Mouse (Mus musculus): Measurements from ENCODE around the gene Mocs2. TPM values are rescaled to one million over a fixed set of nuclear protein-coding genes. Genes with fewer than 3 reads are reported as not detected.

Mocs2 gene
- polyA plus RNA-seq (2015; fragmentation: Nextera tagmentation; extraction: Ambion mirVana) = 62.5 and 62.7 TPM in 2 replicates

- Histone ChIP-seq H3K4me1 (replicated peaks) (peaks cover 8% of the 10 kb centered on the region), H3K9me3 (replicated peaks) (no peaks in the 10 kb centered on the region), H3K4me2 (peak within 1 kb of the TSS; percentile 87), H3K4me3 (peak within 1 kb of the TSS; percentile 70), H3K27me3 (no peaks in the 10 kb centered on the region), H3K36me3 (peaks cover 3% of the 10 kb centered on the region; the same call in 1 of the 2 replicates), H3K27ac (no peak within 1 kb of the TSS), H3K9ac (peak within 1 kb of the TSS; percentile 66)
- under 1% methylated on average over 39 of the region's 39 CpGs for WGBS
- ATAC-seq (replicated peaks; ENCODE audit: insufficient number of reproducible peaks, insufficient read depth, low FRiP score, low read depth) = peak; percentile 96
Observed at GRCm38 (mm10) chr13:114817751-114818360, at the start of gene Mocs2. Gene Mocs2, plus strand, starts transcription at chr13:114818236.

DNA sequence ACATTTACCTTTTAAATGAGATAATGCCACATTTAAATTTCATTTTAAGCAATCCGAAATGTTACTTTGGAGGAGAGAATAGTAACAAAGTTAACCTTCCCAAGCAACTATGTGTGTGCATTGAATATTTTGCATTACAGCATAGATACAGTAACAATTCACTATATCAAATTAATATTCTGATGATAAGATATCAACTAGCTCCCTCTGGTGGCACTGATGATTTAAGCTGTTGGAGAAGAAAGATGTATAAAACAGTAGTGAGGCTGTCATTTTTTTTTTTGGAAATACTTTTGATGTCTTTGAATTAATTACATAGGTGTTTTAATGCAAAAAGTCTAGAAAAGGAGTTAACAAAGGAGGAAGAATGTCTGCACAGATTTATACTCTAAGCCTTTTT is 26.5 kb upstream of the Mocs2 start:
- Histone ChIP-seq H3K4me1 (replicated peaks) (no peaks in the 10 kb centered on the region), H3K9me3 (replicated peaks) (no peaks in the 10 kb centered on the region), H3K4me3 (no peak overlapping the region), H3K27me3 (no peaks in the 10 kb centered on the region), H3K27ac (no peak overlapping the region), H3K4me2 (no peak overlapping the region), H3K9ac (no peak overlapping the region), H3K36me3 (no peaks in the 10 kb centered on the region)
- ATAC-seq (replicated peaks; ENCODE audit: insufficient number of reproducible peaks, insufficient read depth, low FRiP score, low read depth) = no peak
- 85% methylated on average over 1 of the region's 1 CpGs for WGBS

DNA sequence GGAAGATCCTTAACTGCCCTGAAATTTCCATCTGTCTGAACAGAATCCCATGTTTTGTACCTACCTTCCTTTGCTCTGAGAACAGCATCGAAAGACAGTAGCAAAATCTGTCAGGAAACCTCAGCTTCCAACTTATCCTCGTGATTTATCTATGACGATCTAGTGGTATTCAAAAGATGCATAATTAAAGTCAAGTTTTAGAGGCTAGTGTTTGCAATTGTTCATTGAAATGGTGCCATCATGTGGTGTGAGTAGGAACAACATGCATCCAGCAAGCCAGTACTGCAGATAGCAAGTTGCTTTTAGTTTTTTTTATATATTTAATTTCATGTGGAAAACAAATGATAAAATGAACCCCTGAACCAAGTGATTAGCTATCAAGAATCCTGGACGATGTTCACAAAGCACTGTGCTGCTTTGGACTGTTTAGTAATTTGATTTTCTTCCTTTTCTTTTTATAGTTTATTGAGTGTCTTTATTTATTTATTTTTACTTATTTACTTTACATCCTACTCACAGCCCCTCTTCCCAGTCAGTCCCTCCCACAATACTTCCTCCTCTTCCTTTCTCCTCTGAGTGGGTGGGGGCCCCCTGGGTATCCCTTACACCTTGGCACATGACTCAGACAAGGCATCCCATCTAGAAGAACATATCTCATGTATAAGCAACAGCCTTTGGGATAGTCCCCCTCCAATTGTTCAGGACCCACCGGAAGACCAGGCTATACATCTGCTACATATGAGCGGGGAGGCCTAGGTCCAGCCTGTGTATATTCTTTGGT is 24.6 kb upstream of the Mocs2 start:
- H3K4me1 ChIP-seq (replicated peaks) = no peaks in the 10 kb centered on the region
- ATAC-seq (replicated peaks; ENCODE audit: insufficient number of reproducible peaks, insufficient read depth, low FRiP score, low read depth) = no peak
- H3K4me2 ChIP-seq = no peak overlapping the region
- no peak overlapping the region for H3K4me3 ChIP-seq
- no peaks in the 10 kb centered on the region for H3K27me3 ChIP-seq
- no peak overlapping the region for H3K9ac ChIP-seq
- no peaks in the 10 kb centered on the region for H3K9me3 ChIP-seq (replicated peaks)
- H3K27ac ChIP-seq = no peak overlapping the region
- WGBS = 40% methylated on average over 6 of the region's 6 CpGs
- no peaks in the 10 kb centered on the region for H3K36me3 ChIP-seq

GRCm38 (mm10) chr13:114801857-114802256 is 16.2 kb upstream of the Mocs2 start:
- no peaks in the 10 kb centered on the region for H3K36me3 ChIP-seq
- no peak overlapping the region for H3K4me3 ChIP-seq
- H3K27ac ChIP-seq = no peak overlapping the region
- no peaks in the 10 kb centered on the region for H3K9me3 ChIP-seq (replicated peaks)
- no peaks in the 10 kb centered on the region for H3K27me3 ChIP-seq
- 69% methylated on average over 3 of the region's 3 CpGs for WGBS
- no peaks in the 10 kb centered on the region for H3K4me1 ChIP-seq (replicated peaks)
- no peak overlapping the region for H3K4me2 ChIP-seq
- no peak overlapping the region for H3K9ac ChIP-seq
- no peak for ATAC-seq (replicated peaks; ENCODE audit: insufficient number of reproducible peaks, insufficient read depth, low FRiP score, low read depth)

DNA sequence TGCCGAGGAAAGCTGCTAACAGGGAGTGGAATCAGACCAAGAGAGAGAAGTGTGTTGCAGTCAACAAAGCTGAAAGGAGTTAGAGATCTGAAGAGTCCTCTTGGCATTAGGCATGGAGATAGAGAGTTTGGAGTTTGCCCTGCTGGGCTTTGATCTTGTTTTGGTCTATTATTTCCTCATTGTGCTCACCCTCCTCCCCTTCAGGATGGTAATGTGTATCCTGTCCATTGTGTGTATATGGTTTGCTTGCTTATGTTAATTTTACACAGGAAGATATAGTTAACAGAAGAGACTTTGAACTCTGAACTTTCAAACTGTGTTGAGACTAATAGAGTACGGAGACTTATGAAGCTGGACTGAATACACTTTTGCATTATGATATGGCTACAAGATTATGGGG is 15.1 kb upstream of the Mocs2 start:
- 71% methylated on average over 2 of the region's 2 CpGs for WGBS
- Histone ChIP-seq H3K36me3 (no peaks in the 10 kb centered on the region), H3K9ac (no peak overlapping the region), H3K27ac (no peak overlapping the region), H3K27me3 (no peaks in the 10 kb centered on the region), H3K4me1 (replicated peaks) (no peaks in the 10 kb centered on the region), H3K4me2 (no peak overlapping the region), H3K9me3 (replicated peaks) (no peaks in the 10 kb centered on the region), H3K4me3 (no peak overlapping the region)
- ATAC-seq (replicated peaks; ENCODE audit: insufficient number of reproducible peaks, insufficient read depth, low FRiP score, low read depth) = no peak

GRCm38 (mm10) chr13:114809624-114810210 is 8.3 kb upstream of the Mocs2 start:
- Histone ChIP-seq H3K27ac (no peak overlapping the region), H3K4me2 (no peak overlapping the region), H3K9ac (no peak overlapping the region), H3K27me3 (no peaks in the 10 kb centered on the region), H3K9me3 (replicated peaks) (no peaks in the 10 kb centered on the region), H3K4me1 (replicated peaks) (no peaks in the 10 kb centered on the region), H3K4me3 (no peak overlapping the region), H3K36me3 (no peaks in the 10 kb centered on the region)
- no peak for ATAC-seq (replicated peaks; ENCODE audit: insufficient number of reproducible peaks, insufficient read depth, low FRiP score, low read depth)
- WGBS = 51% methylated on average over 5 of the region's 5 CpGs

DNA sequence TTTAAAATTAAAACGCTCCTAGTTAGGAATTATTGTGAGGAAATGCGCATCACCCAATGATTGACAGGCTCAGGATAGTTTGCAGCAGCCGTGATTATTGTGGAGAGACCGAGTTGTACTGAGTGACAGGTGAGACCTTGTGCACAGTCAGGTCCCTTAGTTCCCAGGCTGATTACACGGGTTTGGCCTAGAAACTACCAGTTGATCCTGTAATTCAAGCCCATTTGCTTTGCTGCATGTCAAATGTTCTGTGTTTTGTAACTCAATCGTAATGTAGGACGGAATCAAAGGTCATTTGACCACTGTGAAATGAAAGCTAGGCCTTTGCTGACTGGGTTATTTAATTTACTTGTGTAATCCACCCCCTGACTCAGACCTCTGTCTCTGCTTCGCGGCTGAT is 477 bp downstream of the Mocs2 start:
- H3K27me3 ChIP-seq = no peaks in the 10 kb centered on the region
- H3K27ac ChIP-seq = no peak overlapping the region
- peaks cover 8% of the 10 kb centered on the region for H3K4me1 ChIP-seq (replicated peaks)
- H3K36me3 ChIP-seq = peaks cover 3% of the 10 kb centered on the region; the same call in 1 of the 2 replicates
- peak overlapping the region; percentile 87 for H3K4me2 ChIP-seq
- no peaks in the 10 kb centered on the region for H3K9me3 ChIP-seq (replicated peaks)
- peak overlapping the region; percentile 70 for H3K4me3 ChIP-seq
- 0 out of 2 replicates have a peak, but pooled peaks have one; percentile 64 for ATAC-seq (replicated peaks; ENCODE audit: insufficient number of reproducible peaks, insufficient read depth, low FRiP score, low read depth)
- WGBS = 22% methylated on average over 9 of the region's 9 CpGs
- H3K9ac ChIP-seq = peak overlapping the region; percentile 66

DNA sequence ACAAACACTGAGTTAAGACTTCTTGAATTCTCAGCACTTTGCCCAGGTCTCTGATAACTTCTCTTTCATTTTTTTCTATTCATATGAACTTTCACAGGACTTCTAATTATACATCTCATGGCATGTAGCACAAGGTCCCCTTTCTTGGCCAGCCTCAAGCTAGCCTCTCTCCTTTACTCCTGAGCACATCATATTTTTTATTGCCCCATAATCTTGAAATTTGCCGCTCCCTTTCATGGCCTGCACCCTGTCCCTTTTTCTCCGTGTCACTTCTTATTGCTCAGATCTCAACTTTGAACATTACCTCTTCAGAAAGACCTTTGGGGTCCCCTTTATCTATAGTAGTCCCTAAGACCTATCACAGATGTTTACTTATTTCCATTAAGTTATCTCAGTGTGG is 4.8 kb downstream of the Mocs2 start:
- ATAC-seq (replicated peaks; ENCODE audit: insufficient number of reproducible peaks, insufficient read depth, low FRiP score, low read depth) = no peak
- no peak overlapping the region for H3K9ac ChIP-seq
- peaks cover 24% of the 10 kb centered on the region for H3K36me3 ChIP-seq
- H3K4me1 ChIP-seq (replicated peaks) = peaks cover 8% of the 10 kb centered on the region
- no peak overlapping the region for H3K4me3 ChIP-seq
- H3K27me3 ChIP-seq = no peaks in the 10 kb centered on the region
- H3K4me2 ChIP-seq = no peak overlapping the region
- H3K9me3 ChIP-seq (replicated peaks) = no peaks in the 10 kb centered on the region
- WGBS = 91% methylated on average over 2 of the region's 2 CpGs
- no peak overlapping the region for H3K27ac ChIP-seq

DNA sequence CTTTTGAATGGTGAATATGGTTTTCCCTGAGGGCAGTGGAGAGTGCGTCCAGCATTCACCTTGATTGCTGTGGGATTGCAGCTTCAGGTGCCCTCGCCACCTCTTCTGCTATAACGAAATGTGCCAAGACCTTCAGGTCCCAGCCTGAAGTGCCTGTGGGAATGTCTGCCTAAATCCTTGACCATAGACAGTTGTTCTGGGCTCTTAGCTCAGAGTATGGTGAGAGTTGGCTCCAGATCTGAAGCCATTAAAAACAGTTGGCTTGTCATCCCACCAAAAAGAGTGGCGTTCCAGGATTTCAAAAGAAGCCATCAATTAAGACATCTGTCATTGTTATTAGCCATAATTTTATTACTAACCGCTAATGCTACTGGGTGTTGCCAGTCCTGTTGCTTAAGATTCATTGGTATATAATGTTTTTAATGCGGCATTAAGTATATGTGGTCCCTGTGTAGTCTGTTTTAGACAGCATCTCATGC is 7.4 kb downstream of the Mocs2 start:
- 92% methylated on average over 6 of the region's 6 CpGs for WGBS
- no peaks in the 10 kb centered on the region for H3K27me3 ChIP-seq
- ATAC-seq (replicated peaks; ENCODE audit: insufficient number of reproducible peaks, insufficient read depth, low FRiP score, low read depth) = no peak
- H3K4me2 ChIP-seq = no peak overlapping the region
- H3K9me3 ChIP-seq (replicated peaks) = no peaks in the 10 kb centered on the region
- no peak overlapping the region for H3K27ac ChIP-seq
- no peak overlapping the region for H3K4me3 ChIP-seq
- H3K4me1 ChIP-seq (replicated peaks) = no peaks in the 10 kb centered on the region
- no peak overlapping the region for H3K9ac ChIP-seq
- H3K36me3 ChIP-seq = peaks cover 30% of the 10 kb centered on the region

DNA sequence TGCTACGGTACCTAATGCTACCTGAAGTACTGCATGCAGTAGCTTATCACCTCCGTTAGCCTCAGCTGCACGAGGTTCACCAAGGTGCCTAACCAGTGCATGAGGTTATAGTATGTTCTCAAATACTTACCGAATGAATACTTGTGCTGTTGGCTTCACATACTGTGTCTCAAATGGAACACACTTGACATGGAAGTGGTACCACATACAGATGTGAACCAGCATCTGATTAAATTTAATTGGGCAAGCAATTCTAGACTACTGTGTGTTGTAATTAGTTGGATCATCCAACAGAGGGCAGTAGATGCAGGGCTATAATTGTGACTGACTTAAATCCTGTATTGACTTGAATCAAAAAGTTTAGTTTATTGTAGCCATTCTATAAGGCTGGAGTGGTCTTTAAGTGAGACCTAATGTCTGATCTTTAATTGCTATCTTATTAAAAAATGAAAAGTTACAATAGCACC is 13.4 kb downstream of the Mocs2 start:
- H3K27ac ChIP-seq = no peak overlapping the region
- WGBS = 75% methylated on average over 4 of the region's 4 CpGs
- no peaks in the 10 kb centered on the region for H3K27me3 ChIP-seq
- no peak overlapping the region for H3K4me3 ChIP-seq
- no peaks in the 10 kb centered on the region for H3K9me3 ChIP-seq (replicated peaks)
- no peak overlapping the region for H3K4me2 ChIP-seq
- ATAC-seq (replicated peaks; ENCODE audit: insufficient number of reproducible peaks, insufficient read depth, low FRiP score, low read depth) = no peak
- H3K4me1 ChIP-seq (replicated peaks) = no peaks in the 10 kb centered on the region
- H3K36me3 ChIP-seq = peaks cover 27% of the 10 kb centered on the region
- H3K9ac ChIP-seq = no peak overlapping the region

GRCm38 (mm10) chr13:114832761-114833160 is 14.7 kb downstream of the Mocs2 start:
- Histone ChIP-seq H3K4me3 (no peak overlapping the region), H3K4me2 (no peak overlapping the region), H3K9ac (no peak overlapping the region), H3K36me3 (peaks cover 14% of the 10 kb centered on the region), H3K27ac (no peak overlapping the region), H3K9me3 (replicated peaks) (no peaks in the 10 kb centered on the region), H3K4me1 (replicated peaks) (no peaks in the 10 kb centered on the region), H3K27me3 (no peaks in the 10 kb centered on the region)
- ATAC-seq (replicated peaks; ENCODE audit: insufficient number of reproducible peaks, insufficient read depth, low FRiP score, low read depth) = no peak
- WGBS = 70% methylated on average over 5 of the region's 5 CpGs

Data from heart, embryonic 15.5 days (tissue).